Mouse (Mus musculus) heart, postnatal 0 days (tissue): ENCODE measurements at regions not wholly inside any gene's neighbourhood (a gene's known extent, or its start where the extent isn't known, plus 50 kb on each side); places are given as distances from the start of the nearest gene placed in this dataset.
"Not testable (repeated sequence)": the region's sequence is repeated elsewhere in the genome, so short reads cannot be mapped to it uniquely, and the experiment has no call there.

Source experiments
- CTCF ChIP-seq: IDR thresholded peaks from 2 replicates; pipeline ENCODE4 v1.5.1; 2016; ENCODE audit warnings: antibody characterized with exemption, control low read depth, low read depth
- EP300 ChIP-seq: IDR thresholded peaks from 2 replicates; pipeline ENCODE4 v1.6.1; 2016; ENCODE audit warnings: antibody characterized with exemption, low read depth

- TF ChIP-seq CTCF, EP300: not testable (repeated sequence)
These were observed 67.7 kb upstream of the Dnajc1 start for GRCm38 (mm10) chr2:18460281-18460680.
